Mouse (Mus musculus): ENCODE results near the gene Ino80d. TPM values are rescaled to one million over a fixed set of nuclear protein-coding genes. Genes with fewer than 3 reads are reported as not detected.
A peak's percentile ranks its signal among the peaks of the same experiment; 100 is the strongest.

The Ino80d gene
- polyA plus RNA-seq, 1 experiment from 2014 or later, result 5.7 TPM

DNA sequence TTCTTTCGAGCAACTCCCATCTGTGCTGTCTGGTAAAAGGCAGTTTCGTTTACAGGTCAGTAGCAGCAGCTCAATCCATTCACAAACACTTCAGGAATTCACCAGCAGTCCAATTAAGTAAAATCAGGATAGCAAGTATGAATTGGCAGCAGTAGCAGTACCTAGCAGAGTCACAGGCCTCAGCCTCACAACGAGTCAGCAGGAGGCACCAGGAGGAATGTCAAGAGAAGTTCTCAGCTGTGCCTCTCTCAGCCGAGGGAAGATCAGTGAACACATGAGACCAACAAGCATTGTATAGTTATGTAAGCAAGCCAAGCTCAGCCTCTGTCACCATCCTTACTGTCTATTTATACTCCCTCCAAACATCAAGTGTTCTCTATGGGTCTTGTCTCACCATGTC lies 15.6 kb downstream of the Ino80d start:
- peaks cover 59% of the 10 kb centered on the region for H3K36me3 ChIP-seq (ENCODE audit: control insufficient read depth, insufficient read depth)
- 77% methylated on average over 4 of the region's 4 CpGs for WGBS
- no peak overlapping the region for H3K9ac ChIP-seq (ENCODE audit: low read depth, low read length)
- H3K27me3 ChIP-seq (replicated peaks; ENCODE audit: control insufficient read depth, insufficient read depth, low read length), result no peaks in the 10 kb centered on the region
- no peaks in the 10 kb centered on the region for H3K4me1 ChIP-seq (replicated peaks; ENCODE audit: control insufficient read depth, insufficient read depth, low read length)
- no peak overlapping the region for H3K27ac ChIP-seq (ENCODE audit: low read depth, low read length)
- H3K9me3 ChIP-seq (ENCODE audit: control insufficient read depth), result no peaks in the 10 kb centered on the region
- no peak for TF ChIP-seq CTCF (IDR thresholded peaks at IDR 0.05; ENCODE audit: low read depth)
- no peak overlapping the region for H3K4me3 ChIP-seq (ENCODE audit: low read depth, low read length)
- no peak for ATAC-seq
- H3K4me2 ChIP-seq (replicated peaks; ENCODE audit: low read depth), result no peak overlapping the region

DNA sequence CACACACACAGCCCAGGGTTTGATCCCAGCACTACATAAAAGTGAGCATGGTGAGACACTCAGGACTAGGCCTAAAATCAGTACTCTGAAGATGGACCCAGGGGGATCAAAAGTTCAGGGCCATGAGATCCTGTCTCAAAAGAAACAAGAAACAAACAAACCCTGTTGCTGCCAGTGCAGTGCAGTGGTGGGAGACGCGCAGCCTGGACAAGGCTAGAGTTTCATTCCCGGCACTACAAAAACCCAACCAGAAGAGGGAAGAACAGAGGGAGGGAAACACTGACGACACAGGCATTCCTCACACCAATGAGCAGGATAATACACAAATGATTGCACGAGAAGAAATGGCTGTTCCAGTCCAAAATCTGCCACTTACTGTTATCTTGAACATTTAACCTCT lies 18.4 kb downstream of the Ino80d start:
- H3K9me3 ChIP-seq (ENCODE audit: control insufficient read depth), result no peaks in the 10 kb centered on the region
- no peak overlapping the region for H3K4me2 ChIP-seq (replicated peaks; ENCODE audit: low read depth)
- no peak overlapping the region for H3K27ac ChIP-seq (ENCODE audit: low read depth, low read length)
- no peak overlapping the region for H3K9ac ChIP-seq (ENCODE audit: low read depth, low read length)
- 85% methylated on average over 5 of the region's 5 CpGs for WGBS
- no peak for TF ChIP-seq CTCF (IDR thresholded peaks at IDR 0.05; ENCODE audit: low read depth)
- peaks cover 61% of the 10 kb centered on the region for H3K36me3 ChIP-seq (ENCODE audit: control insufficient read depth, insufficient read depth)
- no peak for ATAC-seq
- no peaks in the 10 kb centered on the region for H3K4me1 ChIP-seq (replicated peaks; ENCODE audit: control insufficient read depth, insufficient read depth, low read length)
- H3K4me3 ChIP-seq (ENCODE audit: low read depth, low read length), result no peak overlapping the region
- H3K27me3 ChIP-seq (replicated peaks; ENCODE audit: control insufficient read depth, insufficient read depth, low read length), result no peaks in the 10 kb centered on the region

DNA sequence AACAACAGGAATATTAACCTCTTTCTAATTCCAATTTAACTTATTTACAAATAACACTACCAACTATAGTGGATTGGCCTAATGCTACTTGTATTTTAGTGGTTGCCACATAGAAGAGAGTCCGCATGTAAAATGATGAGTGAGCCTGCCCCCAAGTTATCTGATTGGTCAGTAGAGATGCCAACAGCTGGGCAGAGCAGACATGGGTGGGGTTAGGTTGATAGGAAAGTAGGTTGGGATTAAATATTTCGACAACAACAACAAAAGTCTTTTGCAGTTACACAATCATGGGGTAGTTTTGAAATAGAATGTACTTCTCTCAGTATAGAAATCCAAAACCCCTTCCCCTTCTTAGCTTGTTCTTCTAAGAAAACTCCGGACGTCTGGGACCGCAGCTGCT lies 24.7 kb downstream of the Ino80d start:
- H3K4me1 ChIP-seq (replicated peaks; ENCODE audit: control insufficient read depth, insufficient read depth, low read length), result no peaks in the 10 kb centered on the region
- no peak for ATAC-seq
- H3K4me2 ChIP-seq (replicated peaks; ENCODE audit: low read depth), result no peak overlapping the region
- H3K27me3 ChIP-seq (replicated peaks; ENCODE audit: control insufficient read depth, insufficient read depth, low read length), result no peaks in the 10 kb centered on the region
- no peaks in the 10 kb centered on the region for H3K9me3 ChIP-seq (ENCODE audit: control insufficient read depth)
- no peak overlapping the region for H3K27ac ChIP-seq (ENCODE audit: low read depth, low read length)
- WGBS, result 92% methylated on average over 5 of the region's 5 CpGs
- TF ChIP-seq CTCF (IDR thresholded peaks at IDR 0.05; ENCODE audit: low read depth), result no peak
- no peak overlapping the region for H3K4me3 ChIP-seq (ENCODE audit: low read depth, low read length)
- H3K36me3 ChIP-seq (ENCODE audit: control insufficient read depth, insufficient read depth), result peaks cover 64% of the 10 kb centered on the region
- H3K9ac ChIP-seq (ENCODE audit: low read depth, low read length), result no peak overlapping the region

DNA sequence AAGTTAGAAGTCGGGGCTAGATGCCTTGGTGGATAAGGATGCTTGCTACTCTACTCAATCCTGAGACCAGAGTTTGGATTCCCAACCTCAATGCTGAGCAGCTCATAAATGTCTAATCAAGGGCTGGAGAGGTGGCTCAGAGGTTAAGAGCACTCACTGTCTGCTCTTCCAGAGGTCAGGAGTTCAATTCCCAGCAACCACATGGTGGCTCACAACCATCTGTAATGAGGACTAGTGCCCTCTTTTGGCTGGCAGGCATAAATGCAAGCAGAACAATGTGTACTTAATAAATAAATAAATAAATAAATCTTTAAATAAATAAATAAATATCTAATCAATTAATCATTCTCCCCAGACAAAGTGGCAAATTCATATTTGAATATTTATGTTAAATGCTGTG lies 25.9 kb downstream of the Ino80d start:
- no peak overlapping the region for H3K27ac ChIP-seq (ENCODE audit: low read depth, low read length)
- H3K4me1 ChIP-seq (replicated peaks; ENCODE audit: control insufficient read depth, insufficient read depth, low read length), result no peaks in the 10 kb centered on the region
- peak; percentile 33; the same call in 1 of the 2 replicates for TF ChIP-seq CTCF (IDR thresholded peaks at IDR 0.05; ENCODE audit: low read depth)
- ATAC-seq, result no peak
- WGBS, result 87% methylated on average over 1 of the region's 1 CpGs
- no peak overlapping the region for H3K4me2 ChIP-seq (replicated peaks; ENCODE audit: low read depth)
- no peak overlapping the region for H3K4me3 ChIP-seq (ENCODE audit: low read depth, low read length)
- no peaks in the 10 kb centered on the region for H3K9me3 ChIP-seq (ENCODE audit: control insufficient read depth)
- H3K27me3 ChIP-seq (replicated peaks; ENCODE audit: control insufficient read depth, insufficient read depth, low read length), result no peaks in the 10 kb centered on the region
- H3K9ac ChIP-seq (ENCODE audit: low read depth, low read length), result no peak overlapping the region
- H3K36me3 ChIP-seq (ENCODE audit: control insufficient read depth, insufficient read depth), result peaks cover 67% of the 10 kb centered on the region

DNA sequence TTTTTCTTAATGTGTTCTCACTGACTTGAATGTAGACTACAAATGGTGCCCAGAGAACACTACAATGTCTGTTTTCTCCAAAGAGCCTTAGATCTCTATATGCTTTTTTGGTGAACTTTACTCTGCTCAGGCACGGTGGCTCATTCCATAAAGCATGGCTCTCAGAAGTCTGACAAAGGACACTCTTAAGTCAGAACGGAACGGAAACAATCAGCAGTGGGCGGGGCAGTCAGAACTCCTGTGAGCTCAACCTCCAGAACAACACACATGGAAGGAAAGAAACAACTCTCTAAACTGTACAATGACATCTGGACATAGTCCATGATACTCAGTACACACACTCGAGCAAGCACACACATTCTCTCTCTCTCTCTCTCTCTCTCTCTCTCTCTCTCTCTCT lies 34.2 kb downstream of the Ino80d start:
- no peak for TF ChIP-seq CTCF (IDR thresholded peaks at IDR 0.05; ENCODE audit: low read depth)
- Histone ChIP-seq H3K4me1 (replicated peaks; ENCODE audit: control insufficient read depth, insufficient read depth, low read length) (no peaks in the 10 kb centered on the region), H3K9ac (ENCODE audit: low read depth, low read length) (no peak overlapping the region), H3K9me3 (ENCODE audit: control insufficient read depth) (no peaks in the 10 kb centered on the region), H3K4me2 (replicated peaks; ENCODE audit: low read depth) (no peak overlapping the region), H3K27me3 (replicated peaks; ENCODE audit: control insufficient read depth, insufficient read depth, low read length) (no peaks in the 10 kb centered on the region), H3K36me3 (ENCODE audit: control insufficient read depth, insufficient read depth) (peaks cover 55% of the 10 kb centered on the region), H3K27ac (ENCODE audit: low read depth, low read length) (no peak overlapping the region), H3K4me3 (ENCODE audit: low read depth, low read length) (no peak overlapping the region)
- 37% methylated on average over 5 of the region's 5 CpGs for WGBS
- ATAC-seq, result no peak

DNA sequence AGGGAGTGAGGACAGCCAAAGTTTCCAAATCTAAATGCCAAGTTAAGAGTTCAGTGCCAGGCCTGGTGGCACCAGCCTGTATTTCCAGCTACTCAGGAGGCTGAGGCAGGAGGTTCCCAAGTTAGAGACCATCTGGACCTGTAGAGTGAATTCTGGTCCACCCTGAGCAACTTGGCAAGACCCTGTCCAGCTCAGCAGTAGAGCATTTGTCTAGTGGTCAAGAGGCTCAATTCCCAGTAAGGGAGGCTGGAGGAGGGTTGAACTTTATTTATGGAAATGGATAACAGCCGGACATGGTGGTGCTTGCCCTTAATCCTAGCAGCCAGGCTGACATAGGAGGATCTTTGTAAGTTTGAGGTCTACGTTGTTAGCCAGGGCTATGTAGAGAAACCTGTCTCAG lies 38.1 kb downstream of the Ino80d start:
- no peak for ATAC-seq
- H3K27ac ChIP-seq (ENCODE audit: low read depth, low read length), result no peak overlapping the region
- no peak overlapping the region for H3K9ac ChIP-seq (ENCODE audit: low read depth, low read length)
- H3K9me3 ChIP-seq (ENCODE audit: control insufficient read depth), result no peaks in the 10 kb centered on the region
- TF ChIP-seq CTCF (IDR thresholded peaks at IDR 0.05; ENCODE audit: low read depth), result no peak
- 90% methylated on average over 2 of the region's 2 CpGs for WGBS
- peaks cover 74% of the 10 kb centered on the region for H3K36me3 ChIP-seq (ENCODE audit: control insufficient read depth, insufficient read depth)
- H3K4me2 ChIP-seq (replicated peaks; ENCODE audit: low read depth), result no peak overlapping the region
- no peaks in the 10 kb centered on the region for H3K27me3 ChIP-seq (replicated peaks; ENCODE audit: control insufficient read depth, insufficient read depth, low read length)
- no peaks in the 10 kb centered on the region for H3K4me1 ChIP-seq (replicated peaks; ENCODE audit: control insufficient read depth, insufficient read depth, low read length)
- H3K4me3 ChIP-seq (ENCODE audit: low read depth, low read length), result no peak overlapping the region

DNA sequence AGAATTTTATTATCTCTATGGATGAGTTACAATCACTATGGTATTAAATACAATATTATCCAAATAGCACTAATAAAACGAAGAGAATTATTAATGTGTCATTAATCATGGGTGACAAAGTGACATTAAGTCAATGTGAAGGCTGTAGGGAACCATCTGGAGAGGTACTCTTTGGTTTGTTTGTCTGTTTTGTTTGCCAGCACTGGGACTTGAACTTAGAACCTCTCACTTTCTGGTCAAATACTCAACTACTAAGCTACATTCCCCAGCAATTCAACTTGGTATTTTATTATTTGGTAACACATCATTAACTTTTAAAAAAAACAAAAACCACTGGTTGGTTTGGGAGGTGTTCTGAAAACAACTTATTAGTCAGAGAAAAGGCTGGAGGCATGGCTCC lies 43.1 kb downstream of the Ino80d start:
- TF ChIP-seq CTCF (IDR thresholded peaks at IDR 0.05; ENCODE audit: low read depth), result no peak
- Histone ChIP-seq H3K27me3 (replicated peaks; ENCODE audit: control insufficient read depth, insufficient read depth, low read length) (no peaks in the 10 kb centered on the region), H3K9me3 (ENCODE audit: control insufficient read depth) (no peaks in the 10 kb centered on the region), H3K4me3 (ENCODE audit: low read depth, low read length) (no peak overlapping the region), H3K9ac (ENCODE audit: low read depth, low read length) (no peak overlapping the region), H3K4me1 (replicated peaks; ENCODE audit: control insufficient read depth, insufficient read depth, low read length) (no peaks in the 10 kb centered on the region), H3K27ac (ENCODE audit: low read depth, low read length) (no peak overlapping the region), H3K4me2 (replicated peaks; ENCODE audit: low read depth) (no peak overlapping the region), H3K36me3 (ENCODE audit: control insufficient read depth, insufficient read depth) (peaks cover 82% of the 10 kb centered on the region)
- WGBS, result 80% methylated on average over 1 of the region's 1 CpGs
- no peak for ATAC-seq
